Mouse (Mus musculus) small intestine, adult 2 months (tissue): ENCODE measurements at regions not wholly inside any gene's neighbourhood (a gene's known extent, or its start where the extent isn't known, plus 50 kb on each side); places are given as distances from the start of the nearest gene placed in this dataset.

ENCODE experiments used
- H3K27ac ChIP-seq: fragments of 200-500 bp; 2 replicates; pipeline ENCODE4 v1.5.1; 2012; ENCODE audit warnings: low read depth, low read length, control low read depth, inconsistent platforms; ENCODE audit not compliant: insufficient read depth
- H3K27me3 ChIP-seq: fragments of 200-500 bp; 2 replicates; pipeline ENCODE4 v1.6.1; 2012; ENCODE audit warnings: mild to moderate bottlenecking, moderate library complexity, low read length, inconsistent platforms; ENCODE audit not compliant: control insufficient read depth, insufficient read depth
- H3K36me3 ChIP-seq: fragments of 200-500 bp; 2 replicates; pipeline ENCODE4 v1.6.1; 2012; ENCODE audit warnings: mild to moderate bottlenecking, low read length, control low read depth, inconsistent platforms; ENCODE audit not compliant: control insufficient read depth, insufficient read depth
- H3K4me1 ChIP-seq: fragments of 200-500 bp; 2 replicates; pipeline ENCODE4 v1.6.1; 2012; ENCODE audit warnings: low read length, inconsistent platforms, mixed read lengths; ENCODE audit not compliant: control insufficient read depth, insufficient read depth, insufficient read length
- H3K4me3 ChIP-seq: fragments of 200-500 bp; 2 replicates; pipeline ENCODE4 v1.5.1; 2012; ENCODE audit warnings: low read depth, mild to moderate bottlenecking, control low read depth, inconsistent platforms, low read length, moderate library complexity
- CTCF ChIP-seq: fragments of 200-500 bp; IDR thresholded peaks from 2 replicates; pipeline ENCODE4 v1.5.1; 2012; ENCODE audit warnings: low read depth, mild to moderate bottlenecking, control low read depth, inconsistent platforms, low read length, moderate library complexity, mixed read lengths; ENCODE audit not compliant: insufficient replicate concordance, insufficient read length; ENCODE audit errors: extremely low read depth
- POLR2A ChIP-seq: fragments of 200-500 bp; IDR thresholded peaks from 2 replicates; pipeline ENCODE4 v1.6.1; 2012; ENCODE audit warnings: low read depth, mild to moderate bottlenecking, control low read depth, inconsistent platforms, low read length, moderate library complexity
- WGBS: fragments of 180-500 bp; shearing (Covaris S2); methylation state at CpG from one replicate; pipeline ENCODE4 v1.1.7; 2018; 5-methylcytosine and 5-hydroxymethylcytosine counted together

- Histone ChIP-seq H3K4me1 (no peaks in the 10 kb centered on the region), H3K4me3 (no peak overlapping the region), H3K36me3 (no peaks in the 10 kb centered on the region), H3K27ac (no peak overlapping the region), H3K27me3 (no peaks in the 10 kb centered on the region)
- 89% methylated on average over 3 of the region's 3 CpGs for WGBS
- no peak for TF ChIP-seq CTCF
- TF ChIP-seq POLR2A, result no peak
Measured at GRCm38 (mm10) chr6:51663178-51663577, 139.5 kb downstream of the Snx10 start.

DNA sequence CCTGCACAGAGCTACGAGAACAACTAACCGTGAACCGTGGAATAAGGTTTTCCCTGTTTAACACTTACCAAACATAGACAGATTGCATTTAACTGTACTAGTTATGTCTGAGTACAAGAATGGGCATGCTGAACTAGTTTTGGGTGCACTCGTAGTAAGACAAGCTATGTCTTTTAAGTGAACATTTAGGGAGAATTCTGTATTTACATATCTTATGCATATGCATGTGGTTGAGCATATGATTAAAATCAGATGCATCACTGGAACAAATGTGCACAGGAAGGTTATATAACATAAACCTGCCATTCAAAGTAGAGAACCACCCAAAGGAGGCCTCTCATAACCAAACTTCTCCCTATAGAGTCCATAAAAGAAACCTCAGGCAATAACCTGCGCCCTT is 140.3 kb downstream of the Snx10 start:
- WGBS, result 94% methylated on average over 5 of the region's 5 CpGs

GRCm38 (mm10) chr6:51667022-51667421 is 143.3 kb downstream of the Snx10 start:
- no peak for TF ChIP-seq POLR2A
- no peak for TF ChIP-seq CTCF
- no peaks in the 10 kb centered on the region for H3K36me3 ChIP-seq
- H3K4me3 ChIP-seq, result no peak overlapping the region
- 26% methylated on average over 3 of the region's 3 CpGs for WGBS
- no peaks in the 10 kb centered on the region for H3K4me1 ChIP-seq
- H3K27me3 ChIP-seq, result no peaks in the 10 kb centered on the region
- no peak overlapping the region for H3K27ac ChIP-seq

More for the DNA sequence above, 140.3 kb downstream of the Snx10 start:
- TF ChIP-seq CTCF, result no peak
- TF ChIP-seq POLR2A, result no peak
- Histone ChIP-seq H3K4me3 (no peak overlapping the region), H3K27ac (no peak overlapping the region), H3K4me1 (no peaks in the 10 kb centered on the region), H3K36me3 (no peaks in the 10 kb centered on the region), H3K27me3 (no peaks in the 10 kb centered on the region)

DNA sequence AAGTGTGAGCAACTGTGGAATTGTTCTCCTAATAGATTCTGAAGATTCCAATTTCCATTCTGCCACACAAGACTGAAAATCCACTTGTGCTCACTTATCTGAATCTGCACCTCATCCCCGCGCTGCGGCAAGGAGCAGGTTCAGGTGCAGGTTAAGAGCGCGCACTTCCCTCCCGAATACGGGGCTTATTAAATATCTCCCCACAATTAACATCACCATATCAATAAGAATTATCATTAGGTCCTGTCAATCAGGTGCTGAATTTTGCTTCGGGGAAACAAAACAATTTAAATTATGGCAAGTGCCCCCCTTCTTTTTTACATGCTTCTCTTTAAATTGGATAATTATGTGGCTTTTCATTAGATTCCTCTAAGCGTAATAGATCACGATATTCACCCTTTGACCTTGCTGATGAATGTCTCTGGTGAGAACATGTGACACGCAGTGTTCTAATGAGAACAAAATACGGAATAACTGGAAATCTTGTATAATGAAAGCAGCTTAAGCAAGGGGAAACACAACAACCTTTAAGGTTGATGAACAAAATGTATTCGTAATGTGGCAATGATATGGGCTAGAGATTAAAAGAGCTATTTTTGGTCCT is 151.7 kb downstream of the Snx10 start:
- H3K36me3 ChIP-seq, result no peaks in the 10 kb centered on the region
- TF ChIP-seq CTCF, result no peak
- no peak for TF ChIP-seq POLR2A
- no peak overlapping the region for H3K27ac ChIP-seq
- H3K27me3 ChIP-seq, result no peaks in the 10 kb centered on the region
- H3K4me3 ChIP-seq, result no peak overlapping the region
- H3K4me1 ChIP-seq, result peaks cover 4% of the 10 kb centered on the region; the same call in 1 of the 2 replicates
- WGBS, result 93% methylated on average over 13 of the region's 13 CpGs

DNA sequence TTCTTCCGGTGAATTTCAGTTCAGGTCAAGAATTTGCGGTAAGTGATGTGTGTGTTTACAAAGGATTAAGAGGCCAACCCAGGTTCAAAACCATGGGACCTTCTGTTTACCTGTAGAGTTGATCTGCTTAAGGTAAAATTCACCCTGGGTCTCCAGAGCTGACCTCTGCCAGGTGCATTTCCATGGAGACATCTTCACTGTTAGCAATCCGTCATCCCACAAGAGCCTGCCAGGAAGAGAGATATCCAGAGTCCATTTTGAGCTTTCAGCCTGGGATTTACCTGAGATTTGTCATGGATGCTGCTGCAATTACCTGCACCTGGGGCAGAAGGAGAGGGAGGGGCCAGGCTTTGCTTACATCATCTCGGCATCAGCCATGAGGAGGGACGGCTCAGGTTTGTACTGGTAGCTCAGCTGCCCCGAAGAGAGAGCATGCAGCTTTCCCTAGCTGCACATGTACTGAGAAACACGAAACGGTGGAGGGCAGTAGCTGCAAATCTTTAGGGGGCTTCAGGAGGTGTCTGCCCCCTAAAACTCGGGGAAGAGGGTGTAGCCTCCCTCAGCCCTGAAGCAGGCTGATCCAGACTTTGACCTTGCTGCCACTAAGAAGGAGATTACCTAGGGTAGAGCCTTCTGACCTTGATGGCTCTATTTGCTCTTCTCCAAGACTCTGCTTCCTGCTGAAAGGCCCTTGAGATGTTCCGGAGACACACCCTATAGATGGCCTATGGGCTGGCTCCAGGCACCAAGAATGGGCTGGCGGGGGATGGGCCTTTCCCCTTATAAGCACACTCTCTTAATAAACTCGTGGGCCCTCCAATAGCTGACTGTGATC is 153.7 kb downstream of the Snx10 start:
- no peaks in the 10 kb centered on the region for H3K27me3 ChIP-seq
- 31% methylated on average over 12 of the region's 12 CpGs for WGBS
- H3K27ac ChIP-seq, result no peak overlapping the region
- no peak for TF ChIP-seq POLR2A
- TF ChIP-seq CTCF, result no peak
- peaks cover 4% of the 10 kb centered on the region; the same call in 1 of the 2 replicates for H3K4me1 ChIP-seq
- H3K4me3 ChIP-seq, result no peak overlapping the region
- no peaks in the 10 kb centered on the region for H3K36me3 ChIP-seq

DNA sequence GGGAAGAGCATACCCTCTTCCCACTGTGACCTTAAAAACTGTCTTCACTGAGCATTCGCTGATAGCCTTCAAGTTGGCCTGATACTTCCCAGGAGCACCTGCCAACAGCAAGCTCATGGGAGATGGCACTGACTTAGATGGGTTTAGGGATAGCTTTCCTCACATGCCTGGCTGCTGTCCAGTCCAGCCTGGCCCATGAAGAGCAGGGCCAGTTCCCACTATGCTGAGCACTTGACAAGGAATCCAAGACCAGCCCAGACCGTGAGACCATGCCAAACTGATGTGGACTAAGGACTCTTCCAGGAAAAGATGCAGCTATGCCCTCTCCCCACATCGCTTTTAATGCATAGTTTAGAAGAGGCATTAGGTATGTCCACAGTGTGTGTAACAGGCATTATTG is 155.0 kb downstream of the Snx10 start:
- Histone ChIP-seq H3K27me3 (no peaks in the 10 kb centered on the region), H3K36me3 (no peaks in the 10 kb centered on the region), H3K27ac (no peak overlapping the region), H3K4me3 (no peak overlapping the region), H3K4me1 (peaks cover 4% of the 10 kb centered on the region; the same call in 1 of the 2 replicates)
- TF ChIP-seq POLR2A (no peak), CTCF (no peak)
- WGBS, result 88% methylated on average over 3 of the region's 3 CpGs

GRCm38 (mm10) chr6:51680239-51680857 is 156.6 kb downstream of the Snx10 start:
- TF ChIP-seq CTCF (no peak), POLR2A (no peak)
- H3K36me3 ChIP-seq, result no peaks in the 10 kb centered on the region
- H3K27me3 ChIP-seq, result no peaks in the 10 kb centered on the region
- H3K4me3 ChIP-seq, result no peak overlapping the region
- WGBS, result 77% methylated on average over 10 of the region's 10 CpGs
- H3K27ac ChIP-seq, result no peak overlapping the region
- peaks cover 4% of the 10 kb centered on the region; the same call in 1 of the 2 replicates for H3K4me1 ChIP-seq
